ENCODE assay signal across 7 mouse cellular contexts in the genomic region with DNA sequence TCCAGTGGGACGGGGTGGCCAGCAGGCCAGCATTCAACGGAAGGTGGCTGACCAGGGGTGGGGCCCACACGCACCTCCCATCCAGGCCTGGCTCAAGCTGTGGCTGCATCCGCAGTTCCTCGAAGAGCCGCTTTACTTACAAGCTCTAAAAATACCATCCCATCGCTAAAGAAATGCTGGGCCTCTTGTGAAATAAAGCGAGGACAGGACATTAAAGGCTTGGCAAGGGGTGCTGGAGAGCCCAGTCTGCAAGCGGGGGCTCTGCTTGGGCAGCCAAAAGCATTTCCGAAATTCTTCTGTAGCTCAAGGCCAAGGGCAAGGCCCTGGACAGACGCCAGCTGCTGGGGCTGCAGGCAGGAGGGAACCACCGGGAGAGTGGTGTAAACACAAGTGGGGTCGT. TPM values are rescaled to one million over a fixed set of nuclear protein-coding genes. Genes with fewer than 3 reads are reported as not detected.
DNase-seq lines count a peak whose midpoint lies in the region; ATAC-seq and TF ChIP-seq lines count a peak whose summit lies in the region.

No protein-coding gene starts in this region.

- H3K9ac ChIP-seq in embryonic facial prominence, embryonic 15.5 days, result no peak overlapping the region
- H3K9ac ChIP-seq in heart, postnatal 0 days (replicated peaks; ENCODE audit: low read depth, low read length), result no peak overlapping the region; the same call in 1 of the 2 replicates

- 29% methylated on average over 13 of the region's 13 CpGs for WGBS in embryonic facial prominence, embryonic 15.5 days
- WGBS in heart, postnatal 0 days, result 5% methylated on average over 13 of the region's 13 CpGs

- H3K36me3 ChIP-seq in embryonic facial prominence, embryonic 15.5 days, result no peaks in the 10 kb centered on the region
- H3K36me3 ChIP-seq in heart, postnatal 0 days (replicated peaks; ENCODE audit: control insufficient read depth, insufficient read depth, low read length), result no peaks in the 10 kb centered on the region

- H3K4me1 ChIP-seq in embryonic facial prominence, embryonic 15.5 days, result peaks cover 40% of the 10 kb centered on the region
- H3K4me1 ChIP-seq in heart, postnatal 0 days (ENCODE audit: control insufficient read depth, insufficient read depth), result peaks cover 24% of the 10 kb centered on the region

- H3K27me3 ChIP-seq in embryonic facial prominence, embryonic 15.5 days, result no peaks in the 10 kb centered on the region
- no peaks in the 10 kb centered on the region for H3K27me3 ChIP-seq in heart, postnatal 0 days (ENCODE audit: control insufficient read depth, insufficient read depth, low read length)

- no peak overlapping the region for H3K4me2 ChIP-seq in embryonic facial prominence, embryonic 15.5 days (replicated peaks)
- H3K4me2 ChIP-seq in heart, postnatal 0 days (ENCODE audit: low read depth, low read length), result peak overlapping the region; percentile 33

- no peak for ATAC-seq in embryonic facial prominence, embryonic 15.5 days (ENCODE audit: insufficient number of reproducible peaks, low FRiP score, low TSS enrichment, low read depth)
- peak; percentile 81 for ATAC-seq in heart, postnatal 0 days (ENCODE audit: insufficient read depth, low read depth)

- peak overlapping the region; percentile 75 for H3K27ac ChIP-seq in embryonic facial prominence, embryonic 15.5 days (replicated peaks)
- peak overlapping the region; percentile 87 for H3K27ac ChIP-seq in heart, postnatal 0 days (ENCODE audit: low read depth)

- TF ChIP-seq CTCF in heart, postnatal 0 days (IDR thresholded peaks at IDR 0.05; ENCODE audit: low read depth), result no peak; the same call in 1 of the 2 replicates

- TF ChIP-seq EP300 in heart, postnatal 0 days (IDR thresholded peaks at IDR 0.05; ENCODE audit: low read depth), result peak; percentile 78

- H3K9me3 ChIP-seq in embryonic facial prominence, embryonic 15.5 days (replicated peaks), result no peaks in the 10 kb centered on the region
- no peaks in the 10 kb centered on the region for H3K9me3 ChIP-seq in heart, postnatal 0 days (replicated peaks; ENCODE audit: control insufficient read depth, low read length)

- no peak overlapping the region for H3K4me3 ChIP-seq in embryonic facial prominence, embryonic 15.5 days (replicated peaks)
- H3K4me3 ChIP-seq in heart, postnatal 0 days (ENCODE audit: low read depth, low read length), result no peak overlapping the region

- DNase-seq in right cerebral cortex, postnatal 4 days, result peak; percentile 65
- DNase-seq in right cerebral cortex, postnatal 36 days (ENCODE audit: low spot score in 2 of 2), result no peak
- peak; percentile 88 for DNase-seq in heart, postnatal 0 days (ENCODE audit: low spot score)
- peak; percentile 83 to 88 for DNase-seq in kidney, postnatal 4 days
- DNase-seq in ovary, adult 18-20 months (ENCODE audit: low spot score), result peak; percentile 90
- DNase-seq in MN1 (ENCODE audit: low spot score), result no peak

RNA-seq across cellular contexts. Expression of a gene that starts 59.7 kb away (rescaled TPM):
- polyA plus RNA-seq in embryonic facial prominence, embryonic 15.5 days (2015; fragmentation: Nextera tagmentation; extraction: Ambion mirVana), result 16.4 and 17.3 TPM in 2 replicates
- total RNA-seq in heart, postnatal 0 days (2014; rRNA removed; ENCODE audit: low replicate concordance), result 7.1 and 19.9 TPM in 2 replicates
- polyA plus RNA-seq in heart, postnatal 0 days (2015; fragmentation: Nextera tagmentation; extraction: Ambion mirVana), result 1.8 and 2.5 TPM in 2 replicates

Comparison
In these comparisons a context has a peak if more than half of its experiments do, and no peak if none do; other contexts are left out.
1. DNase-seq: peak in right cerebral cortex, postnatal 4 days (single experiment), heart, postnatal 0 days (single experiment), kidney, postnatal 4 days (2 of 2) and ovary, adult 18-20 months (single experiment); none in right cerebral cortex, postnatal 36 days (0 of 2) and MN1 (single experiment).